Mouse (Mus musculus) heart, postnatal 36 days (tissue): ENCODE measurements at regions not wholly inside any gene's neighbourhood (a gene's known extent, or its start where the extent isn't known, plus 50 kb on each side); places are given as distances from the start of the nearest gene placed in this dataset.

Experiments
- DNase-seq, 2 experiments: peaks; one replicate each; pipeline ENCODE4 v3.0.0; 2021 to 2022
- intact Hi-C: fragments of 180-260 bp; cut with DNase I; formaldehyde crosslinking; loops from one replicate; pipeline ENCODE4 v1.15.1; 2025

DNA sequence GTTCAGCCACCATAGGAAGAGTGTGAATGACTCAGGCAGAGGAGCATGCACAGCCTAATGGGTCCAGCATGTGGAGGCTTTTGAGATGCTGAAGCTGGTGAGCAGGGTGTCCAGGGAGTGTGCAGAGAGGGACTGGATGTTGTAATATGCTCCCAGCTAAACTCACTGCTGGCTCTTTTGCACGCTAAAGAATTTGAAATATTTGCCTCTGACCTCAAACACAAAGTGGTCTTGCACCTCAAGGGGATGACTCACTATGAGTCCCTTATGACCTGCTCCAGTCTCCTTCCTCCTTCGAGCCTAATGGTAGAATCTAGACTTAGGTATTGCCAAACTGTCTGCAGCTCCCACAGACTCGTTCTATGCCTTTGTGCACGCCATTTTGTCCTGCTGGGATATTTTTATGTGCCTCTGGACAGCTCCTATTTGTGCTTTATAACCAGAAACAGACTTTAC lies 55.0 kb upstream of the Slit3 start:
- peak in 1 of 2 experiments; percentile 2 for DNase-seq
- intact Hi-C loops = no loop called here

DNA sequence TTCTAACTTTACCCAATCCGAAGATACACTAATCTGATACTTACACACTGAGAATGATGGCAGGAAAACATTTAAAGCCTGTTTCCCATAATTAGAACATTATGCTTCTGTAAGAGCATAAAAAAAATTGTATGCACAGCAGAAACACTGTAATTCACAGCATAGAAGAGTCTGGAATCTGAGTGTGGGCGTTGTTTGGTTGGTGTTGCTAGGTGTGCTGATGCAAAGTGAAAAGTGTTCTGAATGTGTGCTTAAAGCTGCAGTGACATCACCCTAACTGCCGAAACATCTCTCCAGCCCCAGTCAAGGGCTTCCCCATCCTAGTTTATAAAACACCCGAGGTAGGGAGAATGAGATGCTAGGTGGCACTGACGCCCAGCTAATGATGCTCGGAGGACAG lies 63.2 kb upstream of the Slit3 start:
- intact Hi-C loops = no loop called here
- no peak for DNase-seq

DNA sequence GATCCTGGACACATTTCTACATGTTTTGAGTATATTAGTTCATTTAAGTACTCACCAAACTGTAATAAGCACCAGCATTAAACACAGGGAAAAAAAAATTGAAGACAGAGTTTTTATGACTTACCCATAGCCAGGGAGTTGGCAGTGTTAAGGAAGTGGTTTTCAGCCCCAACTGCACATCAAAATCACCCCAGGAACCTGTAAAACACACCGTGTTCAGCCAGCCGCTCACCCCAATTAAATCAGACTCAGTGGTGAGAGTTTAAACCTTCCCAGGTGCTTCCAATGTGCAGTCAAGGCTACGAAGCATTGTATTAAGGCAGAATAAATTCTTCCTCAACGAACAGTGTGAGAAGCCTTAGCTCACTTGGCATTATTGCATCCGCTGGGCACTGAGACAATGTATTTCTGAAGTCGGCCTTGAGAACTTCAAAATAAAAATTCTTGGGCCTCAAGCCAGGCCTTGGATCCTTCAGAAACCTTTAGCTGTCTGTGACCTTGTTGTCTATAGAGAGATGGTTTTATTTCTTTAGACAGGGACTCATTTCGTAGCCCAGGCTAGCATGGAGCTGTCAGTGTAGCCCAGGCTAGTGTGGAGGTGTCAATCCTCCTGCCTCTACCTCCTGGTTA lies 65.4 kb upstream of the Slit3 start:
- DNase-seq = no peak
- intact Hi-C loops = no loop called here

DNA sequence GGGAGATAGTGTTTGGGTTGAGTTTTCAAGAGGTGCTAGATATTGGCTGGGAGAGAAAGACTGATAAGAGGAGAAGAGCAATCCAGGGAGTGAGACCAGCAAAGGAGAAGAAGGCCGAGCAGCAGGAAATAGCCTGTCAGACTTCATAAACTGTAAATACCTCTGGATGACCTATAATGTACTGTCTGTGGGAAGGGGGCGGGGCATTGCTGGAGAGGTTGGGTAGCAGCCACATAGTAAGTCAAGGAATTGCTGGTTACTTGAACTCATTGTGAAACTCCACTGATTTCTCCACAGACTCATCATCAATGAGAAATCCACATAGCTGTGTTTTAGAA lies 67.4 kb upstream of the Slit3 start:
- DNase-seq = no peak
- intact Hi-C loops = no loop called here

DNA sequence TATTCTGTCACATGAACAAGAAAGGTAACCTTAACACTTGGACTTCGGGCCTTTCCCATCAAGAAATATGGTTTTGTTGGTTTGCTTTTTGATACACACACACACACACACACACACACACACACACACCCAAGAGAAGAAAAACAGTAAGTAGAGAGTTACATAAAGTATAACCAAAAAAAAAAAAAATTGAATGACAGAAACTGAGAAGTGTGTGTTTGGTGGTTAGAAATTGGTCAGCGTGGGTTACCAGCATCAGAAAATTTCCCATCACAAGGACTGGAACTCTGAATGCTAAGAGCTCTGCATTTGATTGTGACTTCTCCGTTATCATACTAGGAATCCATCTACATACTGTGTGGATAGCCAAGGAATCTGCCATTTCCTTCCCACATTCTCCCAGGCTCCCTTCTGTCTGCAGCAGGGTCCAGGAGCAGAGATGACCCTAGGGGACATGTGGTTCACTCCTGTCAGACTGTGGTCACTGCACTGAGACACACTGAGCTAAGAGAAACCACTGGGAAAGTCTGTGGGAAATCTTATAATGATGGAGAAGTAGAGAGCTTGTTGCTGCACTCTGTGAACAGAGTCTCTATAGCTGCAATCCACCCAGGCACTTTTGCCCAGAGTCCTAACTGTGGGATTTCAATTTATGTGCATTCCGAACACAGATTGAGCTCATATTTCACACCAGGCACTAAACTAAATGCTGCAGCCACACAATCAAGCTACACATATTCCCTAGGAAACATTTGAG lies 68.0 kb upstream of the Slit3 start:
- intact Hi-C loops = no loop called here
- no peak for DNase-seq

DNA sequence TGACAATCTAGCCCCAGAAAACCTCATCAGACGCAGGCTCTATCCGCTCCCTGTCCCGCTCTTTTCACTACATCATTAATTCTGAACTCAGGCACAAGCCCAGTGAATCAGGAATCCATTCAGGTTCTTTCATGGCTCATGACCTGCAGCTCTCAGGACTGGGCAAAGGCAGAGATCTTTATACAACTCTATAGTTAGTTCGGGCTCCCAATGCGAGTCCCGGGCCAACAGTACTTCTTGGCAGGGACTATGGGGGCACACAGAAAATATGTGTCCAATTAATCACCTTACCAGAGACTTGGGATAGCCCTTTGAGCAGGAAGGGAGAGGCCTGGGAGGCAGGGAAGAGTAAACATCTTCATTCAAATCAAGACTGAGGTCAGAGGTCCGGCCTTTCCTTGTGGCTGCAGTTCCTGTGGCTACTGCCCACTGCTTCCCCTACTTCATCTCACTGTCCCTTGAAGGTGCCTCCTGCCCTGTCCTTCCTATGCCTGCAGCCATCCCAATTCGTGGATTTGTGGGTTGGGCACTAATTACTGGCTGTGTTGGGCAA lies 71.3 kb upstream of the Slit3 start:
- DNase-seq = no peak
- intact Hi-C loops = no loop called here

DNA sequence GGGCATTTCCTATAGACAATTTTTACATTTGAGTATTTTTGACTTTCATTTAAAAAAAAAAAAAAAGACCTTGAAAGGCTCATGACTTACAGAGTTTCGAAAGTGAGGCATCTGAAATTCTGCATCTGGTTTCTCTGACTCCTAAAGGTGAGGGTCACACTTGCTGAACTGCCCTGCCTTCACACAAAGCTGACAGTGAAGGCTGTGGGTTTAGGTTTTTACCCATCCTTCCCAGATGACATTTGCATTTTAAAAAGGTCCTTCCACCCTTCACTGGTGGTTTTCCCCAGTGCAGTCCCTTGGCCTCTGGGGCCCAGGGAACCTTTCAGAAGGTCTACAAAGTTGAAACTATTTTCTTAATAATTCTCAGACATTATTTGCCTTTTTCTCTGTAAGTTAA lies 76.4 kb upstream of the Slit3 start:
- DNase-seq = no peak

DNA sequence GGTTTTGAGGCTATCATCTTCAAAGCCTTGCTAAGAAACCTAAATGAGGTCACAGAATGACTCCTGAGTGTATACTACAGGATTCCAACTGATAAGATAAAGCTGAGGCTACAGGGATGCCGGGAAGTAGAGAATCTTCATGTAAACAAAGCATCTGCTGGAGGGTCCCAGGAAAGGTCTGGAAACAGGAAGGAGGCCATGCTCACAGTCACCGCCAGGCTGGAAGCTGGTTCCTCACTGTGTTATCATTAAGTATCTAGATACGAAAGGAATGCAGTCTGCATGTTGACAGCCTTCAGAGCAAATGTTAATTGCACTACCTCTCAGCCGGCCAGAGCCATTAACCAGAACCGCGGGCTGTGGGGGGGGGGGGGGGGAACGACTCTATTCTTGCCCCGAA lies 96.6 kb upstream of the Slit3 start:
- DNase-seq = no peak
- intact Hi-C loops = no loop called here

More for the DNA sequence above, 76.4 kb upstream of the Slit3 start:
- intact Hi-C loops = no loop called here

DNA sequence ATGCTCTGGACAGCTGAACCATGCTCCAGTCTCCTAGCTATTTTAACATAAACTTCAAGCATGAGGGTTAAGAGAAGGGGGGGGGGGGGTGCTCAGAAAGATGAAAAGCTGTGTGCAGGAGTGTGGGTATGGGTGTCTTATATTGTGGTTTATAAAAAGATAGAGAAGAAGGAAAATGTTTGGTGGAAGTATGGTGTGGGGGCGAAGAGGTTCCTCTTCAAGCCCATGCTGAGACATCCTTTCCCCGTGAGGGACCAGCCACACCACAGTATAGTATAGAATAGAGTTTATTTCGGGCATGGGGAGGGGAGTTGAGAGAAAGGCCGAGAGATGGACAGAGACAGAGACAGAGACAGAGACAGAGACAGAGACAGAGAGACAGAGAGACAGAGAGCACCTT lies 97.2 kb upstream of the Slit3 start:
- DNase-seq = no peak
- intact Hi-C loops = no loop called here

DNA sequence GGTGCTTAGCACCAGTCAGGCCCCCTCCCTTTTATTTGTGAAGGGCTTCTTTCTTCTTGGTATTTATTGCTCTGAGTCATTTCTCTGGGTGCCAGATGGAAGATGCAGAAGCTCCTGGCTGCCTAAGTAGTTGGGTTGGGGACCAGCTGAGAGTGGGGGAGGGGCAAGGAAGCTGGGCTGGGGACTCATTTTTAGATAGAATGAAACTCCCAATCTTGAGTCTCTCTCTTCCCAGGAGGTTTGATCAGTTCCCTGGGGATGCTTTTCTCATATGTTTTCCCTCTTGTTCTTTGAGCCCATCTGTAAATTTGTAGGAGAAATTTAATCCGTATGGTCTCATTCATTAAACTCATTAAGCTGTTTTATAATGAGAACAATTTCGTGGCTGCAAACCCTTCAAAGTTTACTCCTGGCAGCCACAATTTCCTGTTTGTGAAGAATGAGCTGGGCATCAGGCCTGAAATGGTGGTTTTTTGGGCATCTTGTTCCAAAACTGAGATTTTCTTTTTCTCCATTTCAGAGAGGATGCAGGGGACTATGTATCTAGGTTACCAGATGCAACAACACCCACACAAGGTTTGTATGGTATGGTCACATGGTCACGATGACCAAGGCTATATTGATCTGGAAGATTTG lies 98.9 kb upstream of the Slit3 start:
- no peak for DNase-seq

DNA sequence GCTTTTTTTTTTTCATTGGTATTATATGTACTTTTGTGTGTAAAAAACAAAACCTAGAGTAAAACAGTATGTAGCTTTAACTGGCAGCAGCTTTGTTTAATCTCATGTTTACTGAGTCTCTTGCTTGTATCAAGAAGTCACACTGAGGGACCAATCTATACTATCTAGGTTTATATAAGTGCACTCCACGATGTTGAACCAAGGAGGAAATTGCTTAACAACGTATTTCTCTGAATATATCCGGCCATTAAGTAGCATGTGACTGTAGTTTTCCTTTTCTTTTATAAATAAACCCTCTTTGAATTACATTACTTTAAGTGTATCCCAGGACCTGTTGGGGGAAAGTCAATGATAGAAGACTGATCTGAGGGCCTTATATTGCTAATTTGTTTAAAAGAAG lies 104.0 kb upstream of the Slit3 start:
- intact Hi-C loops = no loop called here
- DNase-seq = no peak

More for the DNA sequence above, 98.9 kb upstream of the Slit3 start:
- intact Hi-C loops = no loop called here

DNA sequence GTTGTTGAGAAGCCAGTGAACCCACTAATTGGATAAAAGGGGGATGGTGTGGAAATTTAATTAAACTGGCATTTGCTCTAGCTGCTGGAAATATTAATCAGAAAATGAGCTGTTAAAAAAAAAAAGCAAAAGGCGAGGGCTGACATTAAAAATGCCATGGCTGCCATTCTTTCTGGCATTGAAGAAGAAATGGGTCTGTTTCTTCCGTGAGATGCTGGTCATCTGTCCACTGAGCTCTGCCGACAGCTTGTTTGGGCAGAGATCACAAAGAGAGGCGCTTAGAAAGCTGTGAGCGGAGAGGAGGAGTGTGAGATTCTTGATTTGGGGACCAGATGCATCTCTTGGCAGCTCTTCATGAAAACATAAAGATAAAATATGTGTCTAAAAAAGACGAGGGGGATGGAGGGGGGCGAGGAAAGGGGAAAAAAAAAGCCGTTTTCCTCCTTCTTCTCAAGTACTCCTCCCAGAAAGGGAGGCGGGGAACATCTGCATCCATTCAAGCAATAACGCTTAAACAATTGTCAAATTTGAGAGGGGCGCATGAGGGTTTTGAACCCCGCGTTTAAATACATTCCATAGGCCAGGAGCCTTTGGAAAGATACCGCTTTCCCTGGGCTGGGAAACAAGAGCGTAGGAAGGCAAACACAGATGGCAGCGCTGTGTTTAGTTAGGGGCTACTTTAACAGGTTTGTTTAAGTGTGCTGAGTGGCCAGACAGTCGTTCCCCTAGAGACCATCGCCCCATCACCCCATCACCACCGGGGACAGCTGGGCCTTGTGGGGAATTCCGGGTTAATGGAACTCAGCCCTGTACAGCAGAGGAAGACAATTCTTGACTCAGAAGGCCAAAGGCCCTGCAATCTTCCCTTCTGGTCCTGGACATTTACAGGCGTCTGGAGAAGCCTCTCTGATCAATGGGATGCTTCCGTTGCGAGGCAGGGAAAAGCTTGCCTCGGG lies 109.2 kb upstream of the Slit3 start:
- intact Hi-C loops = no loop called here
- DNase-seq = no peak

DNA sequence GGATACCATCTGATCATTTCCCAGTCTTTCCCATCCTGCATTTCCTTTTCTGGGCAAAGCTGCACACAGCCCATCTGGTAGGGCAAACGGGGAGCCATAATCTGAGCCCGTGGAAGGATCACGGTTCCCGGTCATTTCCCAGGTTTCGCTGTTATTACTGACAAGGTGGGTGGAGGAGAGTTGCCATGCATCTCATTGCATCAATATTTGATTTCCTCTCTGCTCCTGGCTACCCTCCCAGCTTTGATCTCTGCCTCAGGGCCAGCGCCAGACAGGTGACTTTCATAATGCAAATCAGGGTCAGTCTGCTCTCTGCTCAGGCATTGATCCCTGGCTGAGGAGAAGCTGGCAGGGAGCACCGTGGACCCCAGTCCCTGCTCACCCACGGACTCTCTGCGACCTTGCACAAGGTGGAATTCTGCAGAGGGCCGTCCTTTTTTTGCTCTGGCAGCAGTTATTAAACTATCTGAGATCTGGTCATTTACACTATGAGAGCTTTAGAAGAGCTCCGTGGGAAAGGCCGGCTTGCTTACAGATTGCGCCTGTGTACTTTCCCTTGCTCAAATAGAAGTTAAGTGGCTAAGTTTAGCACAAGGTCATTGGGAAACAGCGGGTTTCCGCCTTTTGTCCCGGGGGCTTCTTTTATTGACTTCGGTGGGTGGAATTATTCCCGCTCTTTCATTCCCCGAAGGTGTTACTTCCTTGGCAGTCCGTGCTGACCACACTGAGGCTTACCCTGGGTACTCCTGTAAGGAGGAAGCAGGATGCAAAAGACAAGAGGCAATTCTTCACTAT lies 114.1 kb upstream of the Slit3 start:
- intact Hi-C loops = no loop called here
- DNase-seq = no peak

DNA sequence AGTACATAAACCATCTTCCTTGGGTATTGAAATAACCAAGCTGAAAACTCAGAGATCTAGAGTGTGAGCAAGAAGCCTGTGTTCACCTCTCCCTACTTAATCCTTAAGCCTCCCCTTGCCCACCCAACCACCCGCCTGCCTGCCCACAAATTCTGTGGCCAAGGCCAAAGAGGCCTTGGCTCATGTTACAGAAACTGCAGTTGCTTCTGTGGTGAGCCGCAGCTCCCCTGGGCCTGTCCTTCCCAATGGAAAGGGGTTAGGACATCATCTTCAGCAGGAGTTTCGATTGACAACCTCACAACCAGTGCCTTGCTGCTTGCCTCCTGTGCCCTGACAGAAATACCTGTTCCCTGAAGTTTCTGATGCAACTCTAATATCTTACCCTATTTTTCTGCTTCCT lies 115.9 kb upstream of the Slit3 start:
- DNase-seq = no peak
- intact Hi-C loops = no loop called here

DNA sequence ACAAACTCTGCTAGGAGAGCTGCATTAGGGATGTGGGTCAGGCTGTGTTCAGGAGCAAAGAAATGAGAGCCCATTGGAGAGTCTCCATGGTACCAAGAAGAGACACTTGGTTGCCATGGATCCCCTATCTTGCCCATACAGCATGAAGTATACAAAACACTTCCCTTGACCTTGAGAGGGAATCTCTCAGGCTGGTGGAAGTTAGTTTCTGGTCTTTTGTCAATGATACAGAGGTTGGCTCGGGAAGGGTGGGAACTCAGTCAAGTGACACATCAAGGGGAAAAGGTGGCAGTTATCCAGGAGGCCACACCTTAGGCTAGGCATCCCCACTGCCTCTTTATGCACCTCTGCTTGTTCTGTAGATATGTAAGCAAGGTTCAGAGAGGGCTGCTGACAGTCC lies 116.6 kb upstream of the Slit3 start:
- no peak for DNase-seq
- intact Hi-C loops = no loop called here

DNA sequence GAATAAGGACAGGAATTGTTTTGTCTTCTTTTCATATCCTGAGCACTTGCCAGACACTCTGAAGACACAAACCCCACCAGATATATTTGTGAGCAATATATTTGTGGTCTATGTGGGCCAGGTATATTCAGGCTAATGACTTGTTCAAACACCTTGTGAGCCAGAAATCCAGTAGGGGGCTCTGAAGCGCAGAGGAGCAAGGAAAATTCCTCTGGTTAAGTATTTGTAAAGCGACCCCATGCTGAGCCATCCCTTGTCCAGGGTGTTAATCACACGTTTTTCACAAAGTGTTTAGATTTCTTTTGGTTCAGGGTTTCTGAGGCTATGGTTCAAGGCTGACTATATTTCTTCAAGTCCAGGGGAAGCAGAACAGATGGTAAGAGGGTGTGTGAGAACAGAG lies 117.1 kb upstream of the Slit3 start:
- DNase-seq = no peak
- intact Hi-C loops = no loop called here

DNA sequence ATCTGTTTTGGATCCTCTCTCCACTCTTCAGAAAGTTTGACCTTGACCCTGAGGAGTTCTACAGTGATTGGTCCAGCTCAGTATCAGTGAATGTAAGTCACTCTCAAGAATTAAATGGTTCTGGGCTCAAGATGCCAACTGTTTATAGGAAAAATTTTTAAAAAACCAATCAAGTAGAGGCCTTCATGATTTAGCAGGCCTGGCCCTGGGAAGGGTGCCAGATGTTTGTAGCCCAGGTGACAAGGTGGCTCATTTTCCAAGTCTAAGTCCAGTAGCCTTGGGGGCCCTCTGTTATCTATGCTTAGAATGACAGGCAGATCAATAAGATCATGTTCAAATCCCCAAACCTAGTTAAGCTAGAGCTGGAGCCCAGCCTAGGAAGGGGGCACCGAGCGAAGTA lies 123.1 kb upstream of the Slit3 start:
- DNase-seq = no peak
- intact Hi-C loops = no loop called here

DNA sequence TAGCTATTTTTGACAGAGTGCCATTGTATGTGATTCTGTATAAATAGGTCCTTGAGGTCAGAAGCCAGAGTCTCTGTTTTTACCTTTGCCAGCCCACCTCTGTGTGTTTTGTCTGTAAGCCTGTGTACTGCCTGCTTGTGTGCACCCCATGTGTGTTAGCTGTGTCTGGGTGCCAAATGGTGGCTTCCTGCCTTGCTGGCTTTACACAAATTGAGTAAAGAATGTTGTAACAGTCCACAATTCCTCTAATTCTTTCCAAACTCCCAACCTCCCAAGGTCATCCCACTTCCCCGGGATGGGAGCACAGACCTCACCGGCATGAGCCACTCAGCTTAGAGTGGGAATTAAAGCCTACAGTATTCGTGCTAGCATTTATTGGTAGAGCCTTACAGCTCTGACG lies 125.5 kb upstream of the Slit3 start:
- no peak for DNase-seq
- intact Hi-C loops = no loop called here

DNA sequence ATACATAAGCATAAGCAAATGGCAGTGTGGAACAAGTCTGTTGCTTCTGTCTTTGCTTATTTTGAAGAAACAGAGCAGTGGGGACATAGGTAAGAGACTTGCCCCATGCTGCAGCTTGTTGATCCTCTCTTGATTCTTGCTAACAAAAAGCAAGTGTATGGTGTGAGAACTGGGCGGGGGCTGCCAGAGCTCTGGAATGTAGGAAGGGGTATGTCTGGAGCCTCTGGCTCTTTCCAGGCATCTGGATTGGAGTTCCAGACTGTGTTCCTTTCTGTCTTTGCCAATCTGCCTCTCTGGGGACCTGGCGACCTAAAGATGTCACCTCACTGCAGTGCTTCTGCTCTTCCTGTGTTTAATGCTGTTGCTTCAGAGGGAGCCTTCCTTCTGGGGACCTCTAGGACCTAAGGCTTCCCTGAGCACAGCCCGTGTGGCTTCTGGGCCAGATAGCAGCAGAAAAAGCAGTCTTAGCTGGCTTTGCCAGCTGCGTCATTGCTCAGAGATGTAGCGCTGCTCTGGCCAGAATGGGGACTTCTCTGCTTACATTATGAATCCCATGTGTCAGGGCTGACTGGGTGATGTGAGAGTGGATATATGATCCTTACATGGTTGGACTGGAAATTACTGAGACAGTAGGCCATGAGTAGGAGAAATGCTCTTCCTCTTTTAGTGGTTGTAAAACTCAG lies 138.1 kb upstream of the Slit3 start:
- DNase-seq = no peak
- intact Hi-C loops = no loop called here
